Mouse (Mus musculus) limb, embryonic 11.5 days (tissue): ENCODE data around the gene Gipc2. TPM values are rescaled to one million over a fixed set of nuclear protein-coding genes. Genes with fewer than 3 reads are reported as not detected.
A peak's percentile ranks its signal among the peaks of the same experiment; 100 is the strongest.

Source experiments
- ATAC-seq: fragments of 200-750 bp; cut with Nextera tagmentation; 2 replicates; pipeline ENCODE4 v1.8.0; 2017; ENCODE audit warnings: low read depth; ENCODE audit not compliant: insufficient number of reproducible peaks, low FRiP score, low TSS enrichment
- DNase-seq: peaks from one replicate; pipeline ENCODE4 v3.0.0-alpha.2; 2015; ENCODE audit warnings: low spot score
- H3K27ac ChIP-seq: fragments of 300-500 bp; sonication (generic); replicated peaks from 2 replicates; pipeline ENCODE4 v1.5.1; 2014; ENCODE audit warnings: low read depth, mild to moderate bottlenecking, low read length
- H3K27me3 ChIP-seq: fragments of 300-500 bp; sonication (generic); 2 replicates; pipeline ENCODE4 v1.6.1; 2014; ENCODE audit warnings: mild to moderate bottlenecking, low read length, mixed read lengths; ENCODE audit not compliant: control insufficient read depth, insufficient read depth
- H3K36me3 ChIP-seq: fragments of 300-500 bp; sonication (generic); 2 replicates; pipeline ENCODE4 v1.6.1; 2014; ENCODE audit warnings: mild to moderate bottlenecking, low read length, moderate library complexity, mixed read lengths; ENCODE audit not compliant: control insufficient read depth, insufficient read depth
- H3K4me1 ChIP-seq: fragments of 300-500 bp; sonication (generic); 2 replicates; pipeline ENCODE4 v1.6.1; 2014; ENCODE audit warnings: low read length, mixed read lengths; ENCODE audit not compliant: control insufficient read depth, insufficient read depth
- H3K4me2 ChIP-seq: fragments of 300-500 bp; sonication (generic); 2 replicates; pipeline ENCODE4 v1.6.1; 2014; ENCODE audit warnings: low read depth, mild to moderate bottlenecking, moderate library complexity; ENCODE audit not compliant: severe bottlenecking
- H3K4me3 ChIP-seq: fragments of 300-500 bp; sonication (generic); 2 replicates; pipeline ENCODE4 v1.5.1; 2014; ENCODE audit warnings: low read depth, low read length
- H3K9ac ChIP-seq: fragments of 300-500 bp; sonication (generic); 2 replicates; pipeline ENCODE4 v1.6.1; 2014; ENCODE audit warnings: mild to moderate bottlenecking, low read length
- H3K9me3 ChIP-seq: fragments of 300-500 bp; sonication (generic); 2 replicates; pipeline ENCODE4 v1.6.1; 2016; ENCODE audit warnings: low read length; ENCODE audit not compliant: control insufficient read depth
- WGBS: fragments of 180-500 bp; shearing (Covaris S2); extraction: QIAGEN DNeasy Blood & Tissue Kit; methylation state at CpG from one replicate; pipeline ENCODE4 v1.1.7; 2014; 5-methylcytosine and 5-hydroxymethylcytosine counted together
- polyA plus RNA-seq: library from polyadenylated mRNA; unstranded; fragments of >200 nt; fragmentation: Nextera tagmentation; extraction: Ambion mirVana; gene quantifications from 2 replicates; pipeline ENCODE4 v1.2.1, GENCODE M21; 2014

Gipc2 gene
- polyA plus RNA-seq, 1 experiment from 2014 or later: 3.3 TPM

DNA sequence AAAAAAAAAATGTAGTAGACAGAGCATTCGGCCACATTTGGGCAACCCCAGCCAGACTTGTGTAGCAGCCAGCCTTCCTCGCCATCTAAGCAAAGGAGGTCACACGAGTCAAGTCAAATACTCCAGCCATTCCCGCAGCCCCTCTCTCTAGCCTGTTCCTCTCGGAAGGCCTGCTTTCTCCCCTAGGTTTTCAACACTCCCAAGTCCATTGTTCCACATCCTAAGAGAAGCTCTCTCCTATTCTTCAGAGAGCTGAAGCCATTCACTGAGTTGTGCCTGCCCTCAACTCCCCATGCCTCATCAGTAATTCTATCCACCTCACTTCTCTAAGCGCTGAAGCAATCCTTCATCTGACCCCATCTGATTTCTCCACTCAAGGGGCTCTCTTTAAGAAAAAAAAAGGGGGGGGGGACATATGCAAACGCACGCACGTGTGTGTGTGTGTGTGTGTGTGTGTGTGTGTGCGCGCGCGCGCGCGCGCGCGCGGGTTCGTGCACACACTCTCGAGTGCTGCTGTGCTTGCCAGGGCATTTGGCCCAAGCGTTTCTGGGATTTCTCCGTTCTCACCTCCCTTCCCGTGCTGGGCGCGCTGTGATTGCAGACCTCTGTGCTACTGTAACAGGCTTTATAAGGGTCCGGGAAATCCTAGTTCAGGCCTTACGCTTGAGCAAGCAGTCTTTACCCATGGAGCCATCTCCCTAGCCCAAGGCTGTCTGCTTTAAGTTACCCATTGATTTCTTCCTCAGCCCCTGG lies 845 bp upstream of the Gipc2 start:
- H3K27me3 ChIP-seq: peaks cover 7% of the 10 kb centered on the region
- ATAC-seq (no peak), DNase-seq (peak; percentile 63)
- 16% methylated on average over 21 of the region's 29 CpGs for WGBS
- peak overlapping the region; percentile 96 for H3K4me2 ChIP-seq
- no peak overlapping the region for H3K9ac ChIP-seq
- no peak overlapping the region for H3K27ac ChIP-seq
- peaks cover 8% of the 10 kb centered on the region; the same call in 1 of the 2 replicates for H3K4me1 ChIP-seq
- no peaks in the 10 kb centered on the region for H3K9me3 ChIP-seq
- H3K36me3 ChIP-seq: no peaks in the 10 kb centered on the region
- H3K4me3 ChIP-seq: peak overlapping the region; percentile 2; the same call in 1 of the 2 replicates

DNA sequence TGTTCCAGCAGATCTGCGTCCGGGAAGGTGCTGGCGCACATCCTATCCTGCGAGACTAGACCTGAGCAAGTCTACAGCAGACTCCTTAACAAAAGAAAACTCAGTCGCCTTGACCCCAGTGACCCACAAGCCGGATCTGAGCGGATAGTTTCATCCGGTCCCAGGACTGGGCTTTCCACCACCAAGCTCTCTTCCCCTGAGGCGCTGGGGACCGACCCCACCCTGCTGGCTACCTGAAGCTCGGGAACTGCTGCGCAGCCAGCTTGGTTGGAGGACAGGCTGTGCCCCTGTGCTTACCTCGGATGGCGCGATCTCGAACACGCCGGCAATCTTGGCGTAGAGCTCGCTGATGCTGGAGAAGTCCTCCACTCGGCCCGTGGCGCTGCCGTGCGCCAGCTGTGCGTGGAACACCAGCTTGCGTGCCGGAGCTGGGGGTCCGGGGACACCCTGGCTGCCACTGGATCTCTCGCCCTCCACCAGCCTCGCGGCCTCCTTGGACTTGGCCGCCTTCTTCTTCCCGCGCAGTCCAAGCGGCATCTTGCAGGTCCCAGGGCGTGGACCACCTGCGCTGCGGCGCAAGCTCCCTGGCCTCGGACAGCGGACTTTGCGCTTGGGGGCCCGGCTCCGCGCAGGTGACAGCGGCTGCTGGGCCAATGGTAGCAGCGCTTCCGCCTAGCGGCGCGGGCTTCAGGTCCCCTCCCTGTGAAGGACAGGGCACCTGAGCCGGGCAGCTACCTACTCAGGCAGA lies 505 bp downstream of the Gipc2 start:
- ATAC-seq (peak; percentile 49), DNase-seq (peak; percentile 71)
- H3K36me3 ChIP-seq: no peaks in the 10 kb centered on the region
- peaks cover 7% of the 10 kb centered on the region for H3K27me3 ChIP-seq
- H3K4me3 ChIP-seq: peak overlapping the region; percentile 49
- peak overlapping the region; percentile 50 for H3K9ac ChIP-seq
- H3K9me3 ChIP-seq: no peaks in the 10 kb centered on the region
- H3K27ac ChIP-seq: no peak overlapping the region
- 1% methylated on average over 50 of the region's 53 CpGs for WGBS
- H3K4me1 ChIP-seq: peaks cover 8% of the 10 kb centered on the region; the same call in 1 of the 2 replicates
- peak overlapping the region; percentile 96 for H3K4me2 ChIP-seq

DNA sequence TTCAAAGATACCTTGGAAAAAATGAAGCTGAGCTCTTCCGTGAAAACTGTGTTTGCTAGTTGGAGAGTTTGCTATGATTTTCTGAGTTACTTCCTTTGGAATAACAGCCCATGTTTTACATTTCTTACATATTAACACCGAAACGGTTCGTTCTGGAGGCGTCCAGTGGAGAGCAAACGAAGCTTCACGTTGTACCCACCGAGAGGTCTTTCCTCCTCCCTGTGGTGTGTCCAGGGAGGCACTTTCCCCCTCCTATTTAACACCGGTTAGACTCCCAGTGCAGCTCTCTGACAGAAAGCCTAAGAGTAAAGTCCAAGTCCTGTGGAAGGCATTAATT lies 1.0 kb downstream of the Gipc2 start:
- peak overlapping the region; percentile 96 for H3K4me2 ChIP-seq
- DNase-seq (peak; percentile 33), ATAC-seq (no peak)
- no peaks in the 10 kb centered on the region for H3K9me3 ChIP-seq
- H3K4me3 ChIP-seq: peak overlapping the region; percentile 49
- WGBS: 31% methylated on average over 9 of the region's 9 CpGs
- H3K27me3 ChIP-seq: peaks cover 7% of the 10 kb centered on the region
- no peak overlapping the region for H3K27ac ChIP-seq
- H3K4me1 ChIP-seq: peaks cover 8% of the 10 kb centered on the region; the same call in 1 of the 2 replicates
- H3K36me3 ChIP-seq: no peaks in the 10 kb centered on the region
- H3K9ac ChIP-seq: no peak overlapping the region; the same call in 1 of the 2 replicates

DNA sequence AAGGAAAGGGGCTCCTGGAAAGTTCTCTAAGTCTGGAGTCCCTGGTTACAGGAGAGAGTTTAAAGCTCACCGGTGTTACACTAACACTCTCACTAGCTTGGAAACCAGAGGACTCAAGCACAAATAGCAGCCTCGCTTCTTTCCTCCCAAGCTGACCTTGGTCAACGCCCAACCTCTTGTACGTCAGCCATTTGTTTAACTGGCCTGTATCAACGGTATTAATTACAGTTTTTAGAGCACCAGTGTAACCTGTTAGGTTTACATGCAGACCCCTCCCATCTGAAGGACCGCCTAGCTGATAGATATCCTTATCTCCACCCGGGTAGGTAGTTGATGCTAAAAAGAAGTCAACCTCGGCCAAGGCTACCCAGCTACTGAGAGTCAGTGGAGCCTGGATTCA lies 2.7 kb downstream of the Gipc2 start:
- H3K4me1 ChIP-seq: peaks cover 8% of the 10 kb centered on the region; the same call in 1 of the 2 replicates
- DNase-seq (no peak), ATAC-seq (no peak)
- peaks cover 7% of the 10 kb centered on the region for H3K27me3 ChIP-seq
- no peak overlapping the region for H3K27ac ChIP-seq
- H3K9ac ChIP-seq: no peak overlapping the region
- H3K36me3 ChIP-seq: no peaks in the 10 kb centered on the region
- H3K4me2 ChIP-seq: no peak overlapping the region
- WGBS: 88% methylated on average over 8 of the region's 8 CpGs
- H3K9me3 ChIP-seq: no peaks in the 10 kb centered on the region
- H3K4me3 ChIP-seq: no peak overlapping the region

DNA sequence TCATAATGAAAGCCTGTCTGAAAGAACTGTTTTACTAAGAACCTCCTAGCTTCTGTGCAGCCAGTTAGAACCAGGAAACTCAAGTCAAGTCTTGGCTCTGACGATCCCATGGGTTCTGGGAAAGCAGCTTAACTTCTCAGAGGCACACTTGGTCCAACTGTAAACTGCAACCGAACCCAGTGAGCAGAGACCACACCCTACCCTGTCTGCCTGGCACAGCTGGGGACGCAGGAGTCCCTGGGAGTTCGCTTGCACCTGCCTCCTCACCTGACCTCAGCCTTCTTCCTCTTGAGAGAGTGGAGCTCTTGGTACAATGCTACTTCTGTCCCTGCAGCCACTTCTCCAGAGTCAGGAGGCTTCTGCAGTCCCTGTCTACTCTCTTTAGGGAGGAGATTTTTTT lies 5.4 kb downstream of the Gipc2 start:
- Histone ChIP-seq H3K27me3 (peaks cover 7% of the 10 kb centered on the region), H3K4me3 (no peak overlapping the region), H3K9ac (no peak overlapping the region), H3K4me1 (peaks cover 3% of the 10 kb centered on the region; the same call in 1 of the 2 replicates), H3K27ac (no peak overlapping the region), H3K9me3 (no peaks in the 10 kb centered on the region), H3K4me2 (no peak overlapping the region), H3K36me3 (no peaks in the 10 kb centered on the region)
- WGBS: 60% methylated on average over 4 of the region's 4 CpGs
- ATAC-seq (no peak), DNase-seq (no peak)

DNA sequence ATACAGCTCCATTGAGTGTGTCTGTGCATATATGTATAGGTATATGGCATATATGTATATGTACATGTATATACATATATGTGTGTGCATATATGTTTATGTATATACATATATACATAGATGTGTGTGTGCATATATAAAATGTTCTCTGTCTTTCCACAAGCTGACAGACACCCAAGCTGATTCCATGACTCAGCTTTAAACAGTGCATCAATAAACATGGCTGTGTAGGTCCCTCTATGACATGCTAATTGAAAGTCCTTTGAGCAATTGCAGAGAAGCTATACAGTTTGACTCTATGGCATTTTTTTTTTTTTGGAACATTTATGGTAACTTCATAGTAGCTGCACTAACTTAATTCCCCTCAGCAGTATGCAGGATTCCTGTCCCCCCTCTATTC lies 6.7 kb downstream of the Gipc2 start:
- H3K36me3 ChIP-seq: no peaks in the 10 kb centered on the region
- no peak overlapping the region for H3K4me2 ChIP-seq
- no peak overlapping the region for H3K9ac ChIP-seq
- H3K27me3 ChIP-seq: no peaks in the 10 kb centered on the region
- no peaks in the 10 kb centered on the region for H3K4me1 ChIP-seq
- H3K4me3 ChIP-seq: no peak overlapping the region
- DNase-seq (no peak), ATAC-seq (no peak)
- no peaks in the 10 kb centered on the region for H3K9me3 ChIP-seq
- H3K27ac ChIP-seq: no peak overlapping the region

DNA sequence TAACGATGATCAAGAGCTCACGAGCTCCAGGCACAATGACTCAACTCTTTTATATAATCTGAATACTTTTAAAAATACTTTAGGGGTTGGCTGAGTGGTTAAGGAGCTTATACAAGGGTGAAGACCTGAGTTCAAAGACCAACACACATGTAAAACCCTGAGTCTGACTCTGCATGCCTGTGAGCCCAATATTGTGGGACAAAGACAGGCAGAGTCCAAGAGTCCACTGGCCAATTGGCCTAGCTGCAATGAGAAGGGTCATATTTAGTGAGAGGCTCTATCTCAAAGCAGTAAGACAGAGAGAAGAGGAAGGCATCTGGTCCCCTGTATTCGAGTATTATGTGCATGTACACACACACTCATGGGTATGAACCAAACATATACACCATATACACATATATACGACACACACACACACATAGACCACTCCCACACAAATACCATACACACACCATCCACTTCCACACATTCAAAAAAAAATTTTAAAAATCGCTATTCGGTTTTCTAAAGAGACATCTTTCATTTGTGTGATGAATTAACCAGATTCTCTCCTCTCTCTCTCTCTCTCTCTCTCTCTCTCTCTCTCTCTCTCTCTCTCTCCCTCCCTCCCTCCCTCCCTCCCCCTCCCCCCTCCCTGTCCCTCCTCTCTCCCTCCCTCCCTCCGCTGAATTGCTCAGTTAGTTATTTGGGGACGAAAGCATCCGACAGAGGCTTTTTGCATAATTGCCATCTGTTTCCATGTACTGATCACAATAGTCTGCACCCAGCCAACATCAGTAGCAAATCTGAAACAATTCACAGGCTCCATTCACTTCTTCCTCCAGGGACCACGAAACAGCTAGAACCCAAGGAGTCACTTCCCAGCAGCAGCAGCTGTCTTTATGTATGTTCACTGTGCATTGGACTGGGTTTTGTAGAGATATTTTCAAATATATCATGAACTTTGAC lies 7.4 kb downstream of the Gipc2 start:
- H3K4me1 ChIP-seq: no peaks in the 10 kb centered on the region
- no peak for DNase-seq
- H3K27me3 ChIP-seq: no peaks in the 10 kb centered on the region
- WGBS: 72% methylated on average over 9 of the region's 10 CpGs
- H3K27ac ChIP-seq: no peak overlapping the region
- H3K9me3 ChIP-seq: no peaks in the 10 kb centered on the region
- no peak overlapping the region for H3K9ac ChIP-seq
- no peaks in the 10 kb centered on the region for H3K36me3 ChIP-seq
- H3K4me3 ChIP-seq: no peak overlapping the region
- no peak overlapping the region for H3K4me2 ChIP-seq
- no peak for ATAC-seq
